Mouse (Mus musculus) kidney, adult 8-10 months (tissue): ENCODE measurements around the gene Elobl.

Source experiments
- DNase-seq, 2 experiments: peaks; one replicate each; pipeline ENCODE4 v3.0.0; 2022

Gene Elobl

GRCm38 (mm10) chr11:88933030-88933429, 33.7 kb downstream of the Elobl start:
- no peak for DNase-seq

GRCm38 (mm10) chr11:88931692-88932530, 34.8 kb downstream of the Elobl start:
- DNase-seq, result no peak

- DNase-seq, result peak; percentile 53 to 67
Observed at GRCm38 (mm10) chr11:88926566-88926965, 40.2 kb downstream of the Elobl start.
